Mouse (Mus musculus): Measurements from ENCODE around the gene Atxn1. TPM values are rescaled to one million over a fixed set of nuclear protein-coding genes. Genes with fewer than 3 reads are reported as not detected.

The Atxn1 gene
- polyA plus RNA-seq, 1 experiment from 2014 or later = 5.9 TPM

DNA sequence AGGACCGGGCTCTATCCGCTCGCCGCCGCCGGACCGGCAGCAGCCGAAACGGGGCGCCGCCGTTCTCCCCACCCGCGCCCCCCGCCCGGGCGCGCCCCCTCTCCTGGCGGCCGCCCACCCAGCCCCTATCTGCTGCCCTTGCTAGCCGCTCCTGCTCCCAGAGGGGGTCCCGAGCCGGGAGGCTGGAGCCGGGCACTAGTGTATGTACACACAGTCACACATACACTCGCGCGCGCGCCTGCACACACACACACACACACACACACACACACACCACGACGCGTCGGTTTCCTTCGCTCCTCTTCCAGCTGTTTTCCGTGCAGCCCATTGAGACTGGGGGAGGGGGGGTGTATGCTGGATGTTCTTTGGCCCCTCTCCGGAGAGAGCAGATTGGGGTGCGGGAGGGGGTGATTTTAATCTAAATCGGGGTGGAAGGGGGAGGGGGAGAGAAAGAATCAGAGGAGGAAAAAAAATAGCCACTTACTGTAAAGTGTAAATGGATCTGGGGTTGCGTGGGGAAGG, 416 bp downstream of the Atxn1 start:
- Histone ChIP-seq H3K36me3 (ENCODE audit: insufficient read depth, low read length) (no peaks in the 10 kb centered on the region), H3K4me1 (ENCODE audit: insufficient read depth, low read length) (peaks cover 48% of the 10 kb centered on the region), H3K4me2 (replicated peaks; ENCODE audit: low read depth, low read length) (peak overlapping the region; percentile 88), H3K9me3 (ENCODE audit: low read length) (no peaks in the 10 kb centered on the region), H3K27ac (ENCODE audit: low read length) (peak overlapping the region; percentile 96), H3K4me3 (ENCODE audit: low read length) (peak overlapping the region; percentile 92), H3K9ac (replicated peaks; ENCODE audit: low read length) (peak overlapping the region; percentile 97), H3K27me3 (ENCODE audit: insufficient read depth, low read length) (no peaks in the 10 kb centered on the region)
- peak; percentile 39 for ATAC-seq (ENCODE audit: low FRiP score, low TSS enrichment)
- 0% methylated on average over 28 of the region's 39 CpGs for WGBS

DNA sequence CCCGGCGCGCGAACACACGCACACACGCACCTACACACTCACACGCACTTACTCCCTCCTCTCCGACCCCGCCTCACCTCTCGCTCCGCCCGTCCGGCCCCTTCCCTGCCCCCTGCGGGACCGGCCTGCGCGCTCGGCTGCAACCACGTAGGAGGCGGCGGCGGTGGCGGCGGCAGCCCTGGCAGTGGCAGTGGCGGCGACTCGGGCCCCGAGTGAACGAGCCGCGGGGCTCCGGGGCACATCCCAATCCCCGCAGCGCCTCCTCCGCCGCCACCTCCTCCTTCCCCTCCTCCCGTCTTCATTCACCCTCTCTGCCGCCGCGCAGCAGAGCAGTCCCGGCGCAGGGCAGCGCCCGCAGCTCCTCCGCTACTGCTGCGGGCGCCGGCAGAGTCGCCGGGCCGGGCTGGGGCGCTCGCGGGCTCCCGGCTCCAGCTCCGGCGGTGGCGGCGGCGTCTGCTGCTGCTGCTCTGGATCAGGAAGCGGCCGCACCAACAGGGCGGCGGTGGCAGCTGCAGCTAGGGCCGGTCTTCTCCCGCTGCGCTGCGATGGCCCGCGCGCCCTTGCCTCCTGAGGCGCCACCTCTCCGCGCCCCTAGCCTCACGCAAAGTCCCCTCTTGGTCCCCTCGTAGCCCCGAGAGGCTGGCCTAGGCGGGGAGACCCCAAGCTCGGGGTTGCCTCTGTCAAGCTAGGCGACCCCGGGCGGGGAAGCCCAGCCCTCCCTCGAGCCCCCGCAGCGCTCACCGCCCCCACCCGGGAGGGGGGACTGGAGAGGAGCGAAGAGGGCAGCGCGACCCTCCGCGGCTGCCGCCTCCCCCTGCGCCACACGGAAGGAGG, 1.1 kb downstream of the Atxn1 start:
- Histone ChIP-seq H3K27me3 (ENCODE audit: insufficient read depth, low read length) (no peaks in the 10 kb centered on the region), H3K9ac (replicated peaks; ENCODE audit: low read length) (peak overlapping the region; percentile 97), H3K9me3 (ENCODE audit: low read length) (no peaks in the 10 kb centered on the region), H3K4me1 (ENCODE audit: insufficient read depth, low read length) (peaks cover 53% of the 10 kb centered on the region), H3K27ac (ENCODE audit: low read length) (peak overlapping the region; percentile 96), H3K4me3 (ENCODE audit: low read length) (peak overlapping the region; percentile 92), H3K36me3 (ENCODE audit: insufficient read depth, low read length) (no peaks in the 10 kb centered on the region), H3K4me2 (replicated peaks; ENCODE audit: low read depth, low read length) (peak overlapping the region; percentile 88)
- WGBS = under 1% methylated on average over 63 of the region's 95 CpGs
- ATAC-seq (ENCODE audit: low FRiP score, low TSS enrichment) = peak; percentile 56

- no peaks in the 10 kb centered on the region for H3K36me3 ChIP-seq (ENCODE audit: insufficient read depth, low read length)
- H3K4me3 ChIP-seq (ENCODE audit: low read length) = peak overlapping the region; percentile 92
- peaks cover 56% of the 10 kb centered on the region for H3K4me1 ChIP-seq (ENCODE audit: insufficient read depth, low read length)
- no peaks in the 10 kb centered on the region for H3K9me3 ChIP-seq (ENCODE audit: low read length)
- WGBS = 5% methylated on average over 5 of the region's 5 CpGs
- peak overlapping the region; percentile 88 for H3K4me2 ChIP-seq (replicated peaks; ENCODE audit: low read depth, low read length)
- no peaks in the 10 kb centered on the region for H3K27me3 ChIP-seq (ENCODE audit: insufficient read depth, low read length)
- peak overlapping the region; percentile 96 for H3K27ac ChIP-seq (ENCODE audit: low read length)
- H3K9ac ChIP-seq (replicated peaks; ENCODE audit: low read length) = peak overlapping the region; percentile 97
- ATAC-seq (ENCODE audit: low FRiP score, low TSS enrichment) = no peak
These were observed 2.0 kb downstream of the Atxn1 start for GRCm38 (mm10) chr13:45962776-45963175.

DNA sequence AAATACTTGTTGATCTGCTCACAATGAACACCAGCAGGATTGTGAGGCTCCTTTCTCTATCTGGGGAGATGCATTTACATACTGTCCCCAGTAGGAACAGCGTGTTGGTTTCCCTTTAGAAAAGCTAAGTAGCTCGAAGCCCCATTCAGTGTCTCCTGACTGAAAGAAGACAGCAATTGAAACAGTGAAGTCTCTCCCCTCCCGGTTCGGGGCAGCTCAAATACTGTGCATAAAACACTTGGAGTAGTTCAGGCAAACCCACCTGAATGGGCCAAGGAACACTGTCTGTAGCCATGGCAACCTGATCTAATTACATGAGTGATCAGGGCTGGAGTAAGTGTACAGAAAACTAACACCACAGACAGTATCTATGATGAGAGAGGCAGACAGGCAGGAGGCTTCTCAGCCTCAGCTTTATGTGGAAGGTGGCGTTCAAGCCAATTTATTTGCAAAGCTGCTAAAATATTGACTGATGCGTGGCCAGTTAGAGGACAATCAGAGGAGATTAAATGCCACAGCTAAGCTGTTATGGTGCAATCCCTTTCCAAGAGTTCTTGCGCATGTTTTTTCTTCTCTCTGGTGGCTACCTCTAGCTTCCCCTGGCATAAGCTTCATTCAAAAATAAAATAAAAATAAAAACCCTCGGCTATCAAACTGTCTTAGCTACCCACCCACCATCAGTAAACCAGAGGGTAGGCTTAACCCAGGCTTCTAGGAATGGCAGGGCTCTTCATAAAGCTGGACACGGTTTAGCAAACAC, 2.8 kb downstream of the Atxn1 start:
- ATAC-seq (ENCODE audit: low FRiP score, low TSS enrichment) = no peak
- Histone ChIP-seq H3K4me1 (ENCODE audit: insufficient read depth, low read length) (peaks cover 56% of the 10 kb centered on the region), H3K36me3 (ENCODE audit: insufficient read depth, low read length) (no peaks in the 10 kb centered on the region), H3K4me3 (ENCODE audit: low read length) (peak overlapping the region; percentile 92), H3K4me2 (replicated peaks; ENCODE audit: low read depth, low read length) (peak overlapping the region; percentile 88), H3K27me3 (ENCODE audit: insufficient read depth, low read length) (no peaks in the 10 kb centered on the region), H3K27ac (ENCODE audit: low read length) (peak overlapping the region; percentile 28; the same call in 1 of the 2 replicates), H3K9ac (replicated peaks; ENCODE audit: low read length) (peak overlapping the region; percentile 97; the same call in 1 of the 2 replicates), H3K9me3 (ENCODE audit: low read length) (no peaks in the 10 kb centered on the region)
- 35% methylated on average over 9 of the region's 9 CpGs for WGBS

- Histone ChIP-seq H3K27ac (ENCODE audit: low read length) (no peak overlapping the region), H3K4me3 (ENCODE audit: low read length) (no peak overlapping the region), H3K36me3 (ENCODE audit: insufficient read depth, low read length) (no peaks in the 10 kb centered on the region), H3K9me3 (ENCODE audit: low read length) (no peaks in the 10 kb centered on the region), H3K4me2 (replicated peaks; ENCODE audit: low read depth, low read length) (no peak overlapping the region), H3K27me3 (ENCODE audit: insufficient read depth, low read length) (no peaks in the 10 kb centered on the region), H3K9ac (replicated peaks; ENCODE audit: low read length) (no peak overlapping the region), H3K4me1 (ENCODE audit: insufficient read depth, low read length) (peaks cover 45% of the 10 kb centered on the region)
- WGBS = 53% methylated on average over 14 of the region's 14 CpGs
- no peak for ATAC-seq (ENCODE audit: low FRiP score, low TSS enrichment)
These were observed 4.4 kb downstream of the Atxn1 start for GRCm38 (mm10) chr13:45960311-45960965.

- H3K9me3 ChIP-seq (ENCODE audit: low read length) = no peaks in the 10 kb centered on the region
- peaks cover 46% of the 10 kb centered on the region for H3K4me1 ChIP-seq (ENCODE audit: insufficient read depth, low read length)
- H3K27me3 ChIP-seq (ENCODE audit: insufficient read depth, low read length) = no peaks in the 10 kb centered on the region
- no peaks in the 10 kb centered on the region for H3K36me3 ChIP-seq (ENCODE audit: insufficient read depth, low read length)
- no peak overlapping the region for H3K4me3 ChIP-seq (ENCODE audit: low read length)
- no peak overlapping the region for H3K9ac ChIP-seq (replicated peaks; ENCODE audit: low read length)
- no peak overlapping the region for H3K4me2 ChIP-seq (replicated peaks; ENCODE audit: low read depth, low read length)
- WGBS = 75% methylated on average over 4 of the region's 4 CpGs
- H3K27ac ChIP-seq (ENCODE audit: low read length) = no peak overlapping the region
- ATAC-seq (ENCODE audit: low FRiP score, low TSS enrichment) = no peak
These were observed 6.5 kb downstream of the Atxn1 start for GRCm38 (mm10) chr13:45958306-45958705.

DNA sequence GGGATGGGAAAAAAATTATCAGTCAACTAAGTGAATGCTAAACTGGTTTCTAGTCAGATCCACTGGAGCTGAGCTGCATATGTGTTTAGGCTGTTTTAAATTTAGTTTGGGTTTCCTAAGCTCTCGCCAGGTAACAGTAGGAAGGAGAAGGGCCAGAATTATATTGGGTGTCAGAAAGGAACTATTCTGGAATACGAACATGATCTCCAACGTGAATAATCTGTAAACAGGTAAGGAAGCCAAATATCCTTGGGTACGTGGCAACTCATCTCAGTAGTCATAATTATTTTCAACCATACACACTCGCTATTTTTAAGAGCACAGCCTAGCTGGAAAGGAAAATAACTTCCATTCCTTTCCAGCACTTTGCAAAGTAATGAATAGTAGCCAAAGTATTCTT, 7.2 kb downstream of the Atxn1 start:
- Histone ChIP-seq H3K4me3 (ENCODE audit: low read length) (no peak overlapping the region), H3K4me1 (ENCODE audit: insufficient read depth, low read length) (peaks cover 41% of the 10 kb centered on the region), H3K9ac (replicated peaks; ENCODE audit: low read length) (no peak overlapping the region), H3K36me3 (ENCODE audit: insufficient read depth, low read length) (no peaks in the 10 kb centered on the region), H3K4me2 (replicated peaks; ENCODE audit: low read depth, low read length) (no peak overlapping the region), H3K9me3 (ENCODE audit: low read length) (no peaks in the 10 kb centered on the region), H3K27me3 (ENCODE audit: insufficient read depth, low read length) (no peaks in the 10 kb centered on the region), H3K27ac (ENCODE audit: low read length) (no peak overlapping the region)
- ATAC-seq (ENCODE audit: low FRiP score, low TSS enrichment) = no peak
- 91% methylated on average over 5 of the region's 5 CpGs for WGBS

DNA sequence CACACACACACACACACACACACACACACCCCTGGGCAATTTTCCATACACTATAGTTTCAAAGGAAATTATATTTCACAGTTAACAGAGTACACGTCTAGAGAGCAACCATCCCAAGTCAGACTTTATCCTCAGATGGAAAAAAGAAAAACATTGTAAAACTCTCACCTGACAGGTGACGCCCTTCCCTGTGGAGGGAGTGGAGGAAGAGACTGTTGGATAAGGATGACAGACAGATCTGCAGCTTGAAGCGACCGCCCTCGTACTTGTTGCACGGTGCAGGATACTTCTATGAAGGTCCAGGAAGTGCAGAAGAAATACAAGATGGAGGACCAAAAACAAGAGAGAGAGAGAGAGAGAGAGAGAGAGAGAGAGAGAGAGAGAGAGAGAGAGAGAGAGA, 8.5 kb downstream of the Atxn1 start:
- peaks cover 35% of the 10 kb centered on the region for H3K4me1 ChIP-seq (ENCODE audit: insufficient read depth, low read length)
- H3K9me3 ChIP-seq (ENCODE audit: low read length) = no peaks in the 10 kb centered on the region
- H3K4me2 ChIP-seq (replicated peaks; ENCODE audit: low read depth, low read length) = no peak overlapping the region
- no peaks in the 10 kb centered on the region for H3K36me3 ChIP-seq (ENCODE audit: insufficient read depth, low read length)
- H3K27me3 ChIP-seq (ENCODE audit: insufficient read depth, low read length) = no peaks in the 10 kb centered on the region
- WGBS = 74% methylated on average over 6 of the region's 6 CpGs
- ATAC-seq (ENCODE audit: low FRiP score, low TSS enrichment) = no peak
- H3K27ac ChIP-seq (ENCODE audit: low read length) = no peak overlapping the region
- H3K9ac ChIP-seq (replicated peaks; ENCODE audit: low read length) = no peak overlapping the region
- no peak overlapping the region for H3K4me3 ChIP-seq (ENCODE audit: low read length)

DNA sequence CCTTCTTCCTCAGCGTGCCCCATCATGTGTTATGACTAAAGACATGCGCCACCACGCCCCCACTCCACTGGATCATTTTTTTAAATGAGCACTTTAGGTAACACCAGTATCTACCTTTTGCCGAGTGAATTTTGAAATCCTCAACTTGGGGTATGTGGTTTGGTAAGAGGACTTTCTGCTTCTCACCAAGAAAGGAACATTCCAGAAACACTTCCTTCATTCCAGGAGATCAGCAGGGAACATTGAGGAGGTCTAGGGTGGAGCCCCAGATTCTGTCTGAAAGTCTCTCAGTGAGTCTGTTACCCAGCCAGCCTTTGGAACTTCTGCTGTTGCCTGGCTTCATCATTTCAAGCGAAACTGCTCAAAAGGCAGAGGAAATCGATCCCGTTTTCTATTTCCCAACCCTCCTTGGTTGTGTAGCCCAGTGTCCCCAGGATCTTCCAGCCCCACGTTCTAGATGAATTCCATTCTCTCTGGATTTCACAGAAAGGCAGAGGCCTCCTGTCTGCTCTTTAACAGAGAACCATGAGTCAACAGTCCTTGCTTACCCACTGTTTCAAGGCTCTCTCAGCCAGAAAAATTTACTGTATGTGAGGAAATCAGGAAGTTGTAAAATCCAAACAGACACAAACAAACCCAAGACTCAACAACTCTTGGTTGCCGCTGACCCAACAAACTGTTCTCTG, 9.3 kb downstream of the Atxn1 start:
- no peaks in the 10 kb centered on the region for H3K9me3 ChIP-seq (ENCODE audit: low read length)
- ATAC-seq (ENCODE audit: low FRiP score, low TSS enrichment) = no peak

More for the DNA sequence above, 9.3 kb downstream of the Atxn1 start:
- 79% methylated on average over 9 of the region's 9 CpGs for WGBS
- Histone ChIP-seq H3K27me3 (ENCODE audit: insufficient read depth, low read length) (no peaks in the 10 kb centered on the region), H3K27ac (ENCODE audit: low read length) (no peak overlapping the region), H3K4me2 (replicated peaks; ENCODE audit: low read depth, low read length) (no peak overlapping the region), H3K36me3 (ENCODE audit: insufficient read depth, low read length) (no peaks in the 10 kb centered on the region), H3K9ac (replicated peaks; ENCODE audit: low read length) (no peak overlapping the region), H3K4me1 (ENCODE audit: insufficient read depth, low read length) (peaks cover 36% of the 10 kb centered on the region), H3K4me3 (ENCODE audit: low read length) (no peak overlapping the region)
